Comparison of ENCODE assay signal across 16 mouse cellular contexts in the genomic region with DNA sequence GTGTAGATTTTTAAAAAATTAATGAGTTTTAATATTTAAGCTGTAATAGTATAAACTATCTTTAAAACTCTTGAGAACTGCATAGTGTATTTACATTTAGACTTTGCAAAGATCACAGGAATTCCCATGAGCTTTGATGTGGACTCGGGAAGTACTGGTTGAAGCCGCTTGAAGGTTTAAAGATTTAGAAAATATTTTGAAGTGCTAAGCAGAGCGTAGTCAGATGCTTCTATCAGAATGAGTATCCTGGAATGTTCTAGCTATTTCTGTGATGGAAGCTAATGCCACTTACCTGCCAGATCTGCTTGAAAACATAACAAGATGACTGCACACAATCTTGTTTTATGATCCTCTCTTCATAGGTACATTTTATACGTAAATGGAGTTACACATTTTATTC.
"Had no signal": no experiment of that assay in that cellular context is flagged by ENCODE, and none has a peak within 500 bp of the region (broad histone marks: within the 10 kb centered on the region; RNA-seq: fewer than 3 reads in every experiment).

No protein-coding gene starts in this region.

- DNase-seq: retina, postnatal 1 day; right cerebral cortex, adult 18-20 months; right cerebral cortex, postnatal 14 days; right cerebral cortex, postnatal 25 days; right cerebral cortex, postnatal 4 days; spleen, adult 18-20 months; thymus, adult 18-20 months; thymus, adult 2 months; thymus, postnatal 14 days; thymus, postnatal 25 days; thymus, postnatal 36 days; thymus, postnatal 4 days had no signal

- H3K9ac ChIP-seq: neural tube, embryonic 13.5 days; neural tube, embryonic 15.5 days; stomach, embryonic 15.5 days had no signal

- H3K9me3 ChIP-seq: neural tube, embryonic 13.5 days; neural tube, embryonic 15.5 days; stomach, embryonic 15.5 days had no signal

- H3K4me1 ChIP-seq: neural tube, embryonic 13.5 days; neural tube, embryonic 15.5 days; stomach, embryonic 15.5 days had no signal

- H3K27ac ChIP-seq: neural tube, embryonic 13.5 days; neural tube, embryonic 15.5 days; stomach, embryonic 15.5 days; stomach, postnatal 0 days had no signal

- H3K4me3 ChIP-seq: neural tube, embryonic 13.5 days; neural tube, embryonic 15.5 days; stomach, embryonic 15.5 days had no signal

- H3K27me3 ChIP-seq: neural tube, embryonic 13.5 days; neural tube, embryonic 15.5 days; stomach, embryonic 15.5 days had no signal

- H3K4me2 ChIP-seq: neural tube, embryonic 13.5 days; neural tube, embryonic 15.5 days; stomach, embryonic 15.5 days had no signal
